Mouse (Mus musculus): ENCODE results near the gene Clec12b. TPM values are rescaled to one million over a fixed set of nuclear protein-coding genes. Genes with fewer than 3 reads are reported as not detected.
"Not testable (repeated sequence)": the region's sequence is repeated elsewhere in the genome, so short reads cannot be mapped to it uniquely, and the experiment has no call there.

Clec12b gene
- polyA plus RNA-seq, 1 experiment from 2014 or later = not detected

- peaks cover 40% of the 10 kb centered on the region for H3K27me3 ChIP-seq
- ATAC-seq (no peak), DNase-seq (ENCODE audit: low read depth, low spot score) (no peak)
- no peak for TF ChIP-seq CTCF (IDR thresholded peaks at IDR 0.05)
- in situ Hi-C loops (cut with MboI; ENCODE audit: low pct_unique_long_range_greater_than_20kb) = loop anchor here (25.0 kb wide), 1 partner anchor 513 kb away; no protein-coding TSS in a partner anchor
- ChIA-PET POLR2A (no interaction called here), CTCF (interaction anchor here (1.3 to 2.0 kb wide), 2 partner anchors 9 to 10 kb away, joined by 3 to 5 read pairs; partner anchors contain the start of gene Clec12b)
Observed at GRCm38 (mm10) chr6:129374937-129375471, 10.7 kb downstream of the Clec12b start.

- in situ Hi-C loops (cut with MboI; ENCODE audit: low pct_unique_long_range_greater_than_20kb) = loop anchor here (25.0 kb wide), 1 partner anchor 507 kb away; no protein-coding TSS in a partner anchor
- POLR2A ChIA-PET = no interaction called here
- no peak for DNase-seq (ENCODE audit: low read depth, low spot score)
- ATAC-seq = no peak
- peaks cover 34% of the 10 kb centered on the region for H3K27me3 ChIP-seq
- no peak for TF ChIP-seq CTCF (IDR thresholded peaks at IDR 0.05)
- CTCF ChIA-PET = no interaction called here
Observed at GRCm38 (mm10) chr6:129369374-129370132, 16.1 kb downstream of the Clec12b start.

- peak; percentile 87 for ATAC-seq
- in situ Hi-C loops (cut with MboI; ENCODE audit: low pct_unique_long_range_greater_than_20kb) = loop anchor here (25.0 kb wide), 1 partner anchor 504 kb away; no protein-coding TSS in a partner anchor
Observed at GRCm38 (mm10) chr6:129365959-129366359, 19.7 kb downstream of the Clec12b start.

GRCm38 (mm10) chr6:129363942-129364341 lies 21.7 kb downstream of the Clec12b start:
- peaks cover 27% of the 10 kb centered on the region for H3K27me3 ChIP-seq
- TF ChIP-seq CTCF (IDR thresholded peaks at IDR 0.05) = no peak
- ATAC-seq = no peak
- ChIA-PET POLR2A (no interaction called here), CTCF (interaction anchor here (1.1 kb wide), 1 partner anchor 99 kb away, joined by 3 read pairs; no protein-coding TSS in a partner anchor)
- no peak for DNase-seq (ENCODE audit: low read depth, low spot score)
- in situ Hi-C loops (cut with MboI; ENCODE audit: low pct_unique_long_range_greater_than_20kb) = loop anchor here (5.0 to 25.0 kb wide), 2 partner anchors 107 to 502 kb away; no protein-coding TSS in a partner anchor

More at GRCm38 (mm10) chr6:129365959-129366359, 19.7 kb downstream of the Clec12b start:
- H3K27me3 ChIP-seq = peaks cover 39% of the 10 kb centered on the region
- TF ChIP-seq CTCF (IDR thresholded peaks at IDR 0.05) = peak; percentile 85
- POLR2A ChIA-PET = no interaction called here
- DNase-seq (ENCODE audit: low read depth, low spot score) = no peak
- CTCF ChIA-PET = interaction anchor here (0.6 to 1.8 kb wide), 6 partner anchors 8 to 106 kb away, joined by 3 to 6 read pairs (median 4); no protein-coding TSS in a partner anchor

GRCm38 (mm10) chr6:129359515-129359914 lies 26.2 kb downstream of the Clec12b start:
- DNase-seq (ENCODE audit: low read depth, low spot score) = no peak
- CTCF ChIA-PET = interaction anchor here (0.6 to 0.7 kb wide), 2 partner anchors 10 to 1991 kb away, joined by 3 read pairs; no protein-coding TSS in a partner anchor
- POLR2A ChIA-PET = no interaction called here
- no peak for ATAC-seq
- TF ChIP-seq CTCF (IDR thresholded peaks at IDR 0.05) = no peak
- in situ Hi-C loops (cut with MboI; ENCODE audit: low pct_unique_long_range_greater_than_20kb) = loop anchor here (25.0 kb wide), 1 partner anchor 497 kb away; no protein-coding TSS in a partner anchor
- H3K27me3 ChIP-seq = peaks cover 23% of the 10 kb centered on the region

- ChIA-PET CTCF (no interaction called here), POLR2A (no interaction called here)
- H3K27me3 ChIP-seq = peaks cover 8% of the 10 kb centered on the region
- TF ChIP-seq CTCF (IDR thresholded peaks at IDR 0.05) = no peak
- DNase-seq (ENCODE audit: low read depth, low spot score) (no peak), ATAC-seq (no peak)
- in situ Hi-C loops (cut with MboI; ENCODE audit: low pct_unique_long_range_greater_than_20kb) = loop anchor here (25.0 kb wide), 1 partner anchor 494 kb away; no protein-coding TSS in a partner anchor
Observed at GRCm38 (mm10) chr6:129356430-129356829, 29.2 kb downstream of the Clec12b start.

GRCm38 (mm10) chr6:129355774-129356173 lies 29.9 kb downstream of the Clec12b start:
- ChIA-PET CTCF (no interaction called here), POLR2A (no interaction called here)
- ATAC-seq (no peak), DNase-seq (ENCODE audit: low read depth, low spot score) (no peak)
- H3K27me3 ChIP-seq = peaks cover 8% of the 10 kb centered on the region
- in situ Hi-C loops (cut with MboI; ENCODE audit: low pct_unique_long_range_greater_than_20kb) = loop anchor here (25.0 kb wide), 1 partner anchor 493 kb away; no protein-coding TSS in a partner anchor
- TF ChIP-seq CTCF (IDR thresholded peaks at IDR 0.05) = no peak

- no peaks in the 10 kb centered on the region for H3K27me3 ChIP-seq
- no peak for TF ChIP-seq CTCF (IDR thresholded peaks at IDR 0.05)
- ChIA-PET POLR2A (no interaction called here), CTCF (no interaction called here)
- DNase-seq (ENCODE audit: low read depth, low spot score) (no peak), ATAC-seq (no peak)
- in situ Hi-C loops (cut with MboI; ENCODE audit: low pct_unique_long_range_greater_than_20kb) = loop anchor here (25.0 kb wide), 1 partner anchor 489 kb away; no protein-coding TSS in a partner anchor
Observed at GRCm38 (mm10) chr6:129351091-129351490, 34.6 kb downstream of the Clec12b start.

- ATAC-seq = no peak
- ChIA-PET CTCF (interaction anchor here (0.9 kb wide), 1 partner anchor 9 kb away, joined by 3 read pairs; no protein-coding TSS in a partner anchor), POLR2A (no interaction called here)
- DNase-seq (ENCODE audit: low read depth, low spot score) = no peak
- TF ChIP-seq CTCF (IDR thresholded peaks at IDR 0.05) = no peak
- peaks cover 4% of the 10 kb centered on the region for H3K27me3 ChIP-seq
- in situ Hi-C loops (cut with MboI; ENCODE audit: low pct_unique_long_range_greater_than_20kb) = loop anchor here (25.0 kb wide), 1 partner anchor 487 kb away; no protein-coding TSS in a partner anchor
Observed at GRCm38 (mm10) chr6:129349524-129350352, 35.9 kb downstream of the Clec12b start.

- CTCF ChIA-PET = interaction anchor here (1.3 kb wide), 1 partner anchor 21 kb away, joined by 5 read pairs; no protein-coding TSS in a partner anchor
- DNase-seq (ENCODE audit: low read depth, low spot score) (no peak), ATAC-seq (no peak)
- POLR2A ChIA-PET = no interaction called here
- in situ Hi-C loops (cut with MboI; ENCODE audit: low pct_unique_long_range_greater_than_20kb) = no loop called here
- peaks cover 4% of the 10 kb centered on the region for H3K27me3 ChIP-seq
- no peak for TF ChIP-seq CTCF (IDR thresholded peaks at IDR 0.05)
Observed at GRCm38 (mm10) chr6:129344408-129344807, 41.3 kb downstream of the Clec12b start.

GRCm38 (mm10) chr6:129342391-129342790 lies 43.3 kb downstream of the Clec12b start, which contains the start of gene Clec12a:
Gene Clec12a (plus strand): TSS chr6:129342691.
- POLR2A ChIA-PET; in situ Hi-C loops (cut with MboI; ENCODE audit: low pct_unique_long_range_greater_than_20kb); DNase-seq (ENCODE audit: low read depth, low spot score); CTCF ChIA-PET; ATAC-seq; H3K27me3 ChIP-seq: not testable (repeated sequence)

Data from Patski (cell line).